Mouse (Mus musculus) kidney, adult 2 months (tissue): ENCODE results near the gene Ndc1. TPM values are rescaled to one million over a fixed set of nuclear protein-coding genes. Genes with fewer than 3 reads are reported as not detected.

Source experiments
- DNase-seq: peaks from one replicate; pipeline ENCODE4 v3.0.0; 2021
- H3K27ac ChIP-seq: fragments of 200-500 bp; 2 replicates; pipeline ENCODE4 v1.5.1; 2012; ENCODE audit warnings: low read depth, low read length, control low read depth, inconsistent platforms; ENCODE audit not compliant: insufficient read depth
- H3K27me3 ChIP-seq: fragments of 200-500 bp; replicated peaks from 2 replicates; pipeline ENCODE4 v1.6.1; 2012; ENCODE audit warnings: mild to moderate bottlenecking, moderate library complexity, low read length, inconsistent platforms; ENCODE audit not compliant: control insufficient read depth, insufficient read depth
- H3K36me3 ChIP-seq: fragments of 200-500 bp; 2 replicates; pipeline ENCODE4 v1.6.1; 2012; ENCODE audit warnings: mild to moderate bottlenecking, moderate library complexity, low read length, inconsistent platforms; ENCODE audit not compliant: control insufficient read depth, insufficient read depth
- H3K4me1 ChIP-seq: fragments of 200-500 bp; 2 replicates; pipeline ENCODE4 v1.6.1; 2011; ENCODE audit warnings: low read length; ENCODE audit not compliant: control insufficient read depth, insufficient read depth
- H3K4me3 ChIP-seq: fragments of 200-500 bp; 2 replicates; pipeline ENCODE4 v1.5.1; 2011; ENCODE audit warnings: mild to moderate bottlenecking, low read depth, low read length, control low read depth; ENCODE audit not compliant: insufficient read depth
- CTCF ChIP-seq: fragments of 200-500 bp; conservative IDR thresholded peaks from 2 replicates; pipeline ENCODE4 v1.5.1; 2011; ENCODE audit warnings: low read depth, mild to moderate bottlenecking, control low read depth, low read length, moderate library complexity, mixed read lengths; ENCODE audit not compliant: insufficient read depth, insufficient read length
- POLR2A ChIP-seq: fragments of 200-500 bp; IDR thresholded peaks from one replicate; pipeline ENCODE4 v1.6.1; 2011; ENCODE audit warnings: low read depth, low read length, control low read depth
- WGBS: fragments of 180-500 bp; shearing (Covaris S2); methylation state at CpG from one replicate; pipeline ENCODE4 v1.1.7; 2018; 5-methylcytosine and 5-hydroxymethylcytosine counted together
- polyA plus RNA-seq: library from polyadenylated mRNA; depleted of rRNA; stranded (reverse); fragments of >200 nt; gene quantifications from 2 replicates; pipeline ENCODE4 v1.2.3, GENCODE M21; 2012

The Ndc1 gene
- polyA plus RNA-seq, 1 experiment = 11.3 TPM

DNA sequence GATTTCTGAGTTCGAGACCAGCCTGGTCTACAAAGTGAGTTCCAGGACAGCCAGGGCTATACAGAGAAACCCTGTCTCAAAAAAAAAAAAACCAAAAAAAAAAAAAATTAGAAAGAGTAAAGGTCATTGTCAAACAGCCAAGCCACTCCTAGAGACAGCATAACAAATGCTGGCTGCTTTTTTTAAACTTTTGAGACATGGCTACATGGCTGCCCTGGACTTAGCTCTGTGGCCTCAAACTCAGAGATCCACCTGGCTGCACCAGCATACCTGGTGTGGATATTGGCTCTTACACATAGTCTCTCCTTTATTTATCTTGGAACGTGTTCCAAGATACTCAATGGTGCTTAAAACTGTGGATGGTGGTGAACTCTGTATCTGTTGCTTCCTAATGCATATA lies 20.7 kb downstream of the Ndc1 start:
- Histone ChIP-seq H3K36me3 (no peaks in the 10 kb centered on the region), H3K4me3 (no peak overlapping the region), H3K27ac (no peak overlapping the region), H3K27me3 (no peaks in the 10 kb centered on the region), H3K4me1 (peaks cover 2% of the 10 kb centered on the region; the same call in 1 of the 2 replicates)
- peak; percentile 82 for DNase-seq
- TF ChIP-seq CTCF = no peak
- TF ChIP-seq POLR2A = no peak
- WGBS = 64% methylated on average over 2 of the region's 2 CpGs

DNA sequence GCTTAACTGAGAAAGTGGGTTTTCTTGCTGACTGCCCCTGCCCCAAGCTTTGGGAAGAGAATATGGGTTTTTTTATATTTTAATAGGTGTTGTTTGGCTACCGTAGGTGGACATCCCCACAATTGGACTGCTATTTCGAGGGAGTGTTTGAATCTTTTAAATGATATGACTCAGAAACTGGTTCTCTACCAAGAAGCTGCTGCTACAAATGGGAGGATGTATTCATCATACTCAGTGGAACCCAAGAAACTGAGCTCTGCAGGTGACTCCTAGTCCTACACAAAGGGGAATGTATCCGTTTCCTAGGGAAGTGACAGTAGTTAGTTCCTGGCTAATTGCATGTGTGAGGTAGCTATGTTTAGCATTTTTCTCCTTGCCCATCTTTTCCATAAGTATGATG lies 21.8 kb downstream of the Ndc1 start:
- no peak for TF ChIP-seq POLR2A
- no peak for TF ChIP-seq CTCF
- H3K27me3 ChIP-seq = no peaks in the 10 kb centered on the region
- H3K4me1 ChIP-seq = peaks cover 2% of the 10 kb centered on the region; the same call in 1 of the 2 replicates
- no peak overlapping the region for H3K4me3 ChIP-seq
- WGBS = 98% methylated on average over 3 of the region's 3 CpGs
- H3K27ac ChIP-seq = no peak overlapping the region
- no peak for DNase-seq
- H3K36me3 ChIP-seq = no peaks in the 10 kb centered on the region

DNA sequence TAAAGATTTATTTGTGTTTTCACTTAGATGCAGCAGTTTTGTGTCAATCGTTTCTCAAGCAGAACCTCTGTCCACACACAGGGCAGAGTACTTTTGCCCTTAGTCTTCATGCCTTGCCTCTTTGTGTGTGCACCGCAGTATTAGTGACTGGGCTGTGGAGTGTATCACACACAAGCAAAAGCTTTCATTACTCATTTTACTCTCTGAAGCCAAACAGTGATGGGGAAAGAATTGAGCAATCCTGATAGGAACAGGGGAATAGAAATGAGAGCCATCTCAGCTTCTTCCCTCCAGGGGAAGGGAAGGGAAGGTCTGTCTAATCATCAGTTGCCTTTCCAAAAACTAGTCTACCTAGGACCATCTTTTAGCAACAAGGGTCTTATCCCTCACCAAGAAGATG lies 26.2 kb downstream of the Ndc1 start:
- 63% methylated on average over 2 of the region's 2 CpGs for WGBS
- Histone ChIP-seq H3K36me3 (no peaks in the 10 kb centered on the region), H3K4me1 (no peaks in the 10 kb centered on the region; the same call in 1 of the 2 replicates), H3K27ac (no peak overlapping the region), H3K27me3 (no peaks in the 10 kb centered on the region), H3K4me3 (no peak overlapping the region)
- DNase-seq = no peak
- TF ChIP-seq CTCF (no peak), POLR2A (no peak)

DNA sequence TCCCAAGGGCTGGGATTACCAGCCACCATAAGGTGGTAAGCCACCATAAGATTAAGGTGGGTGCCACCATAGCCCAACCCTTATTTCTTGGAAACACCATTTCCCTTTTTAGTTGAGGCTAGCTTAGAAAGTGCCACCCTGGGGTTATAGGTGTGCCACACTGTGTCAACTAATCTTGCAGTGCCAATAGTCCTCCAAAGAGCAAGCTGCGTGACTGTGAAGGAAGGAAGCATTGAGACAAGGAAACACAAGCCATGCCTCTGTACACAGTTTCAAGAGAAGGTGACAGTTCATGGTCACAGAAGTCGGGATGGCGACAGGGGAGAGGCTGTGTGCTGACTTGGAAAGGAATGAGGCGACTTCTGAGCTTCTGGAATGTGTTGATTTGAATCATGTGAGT lies 52.6 kb downstream of the Ndc1 start:
- Histone ChIP-seq H3K27me3 (no peaks in the 10 kb centered on the region), H3K36me3 (no peaks in the 10 kb centered on the region), H3K4me1 (no peaks in the 10 kb centered on the region), H3K27ac (no peak overlapping the region), H3K4me3 (no peak overlapping the region)
- TF ChIP-seq CTCF = no peak
- TF ChIP-seq POLR2A = no peak
- 67% methylated on average over 4 of the region's 4 CpGs for WGBS
- DNase-seq = no peak

DNA sequence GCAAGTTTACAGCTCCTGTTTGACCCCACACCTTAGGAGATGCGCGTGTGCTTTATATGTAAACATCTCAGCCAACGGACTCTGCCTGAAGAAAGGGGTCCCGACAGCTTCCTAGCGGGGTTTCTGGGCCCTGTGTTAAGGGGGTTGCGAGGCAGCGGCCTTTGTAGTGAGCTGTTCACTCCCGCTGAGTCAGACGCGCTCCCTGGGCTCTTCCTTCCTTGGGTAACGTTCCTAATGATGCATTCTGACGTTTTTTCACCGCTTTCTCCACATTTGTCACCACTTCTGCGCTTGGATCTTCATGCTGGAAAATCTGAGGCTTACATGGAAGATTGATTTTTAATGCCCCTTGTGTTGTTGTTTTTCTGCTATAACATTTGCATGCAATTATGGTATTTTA lies 54.1 kb downstream of the Ndc1 start:
- no peak for DNase-seq
- no peaks in the 10 kb centered on the region for H3K4me1 ChIP-seq
- no peak for TF ChIP-seq CTCF
- 17% methylated on average over 14 of the region's 14 CpGs for WGBS
- no peak overlapping the region for H3K4me3 ChIP-seq
- H3K27ac ChIP-seq = no peak overlapping the region
- H3K27me3 ChIP-seq = no peaks in the 10 kb centered on the region
- no peaks in the 10 kb centered on the region for H3K36me3 ChIP-seq

DNA sequence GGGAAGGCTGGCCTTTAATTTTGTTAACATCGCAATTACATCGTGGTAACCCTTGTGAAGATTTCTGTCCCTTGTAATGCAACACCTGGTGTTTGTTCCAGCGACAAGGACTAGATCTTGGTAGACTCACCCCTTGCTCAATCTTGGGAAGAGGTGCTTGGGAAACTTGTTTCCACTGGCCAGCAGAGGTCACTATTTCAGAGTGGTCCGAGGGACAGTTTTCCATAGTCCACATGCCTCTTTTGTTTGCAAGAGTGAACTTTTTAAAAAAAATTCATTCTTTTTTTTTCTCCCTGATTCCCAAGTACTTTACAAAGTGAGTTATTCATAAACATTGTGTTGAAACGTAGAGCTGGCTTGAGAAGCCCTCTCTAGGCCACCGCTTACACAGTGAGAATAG lies 54.6 kb downstream of the Ndc1 start:
- no peak overlapping the region for H3K27ac ChIP-seq
- WGBS = 23% methylated on average over 6 of the region's 6 CpGs
- H3K36me3 ChIP-seq = no peaks in the 10 kb centered on the region
- no peak for TF ChIP-seq POLR2A
- TF ChIP-seq CTCF = peak; percentile 64
- peak; percentile 59 for DNase-seq
- H3K27me3 ChIP-seq = no peaks in the 10 kb centered on the region
- no peaks in the 10 kb centered on the region for H3K4me1 ChIP-seq
- H3K4me3 ChIP-seq = no peak overlapping the region

DNA sequence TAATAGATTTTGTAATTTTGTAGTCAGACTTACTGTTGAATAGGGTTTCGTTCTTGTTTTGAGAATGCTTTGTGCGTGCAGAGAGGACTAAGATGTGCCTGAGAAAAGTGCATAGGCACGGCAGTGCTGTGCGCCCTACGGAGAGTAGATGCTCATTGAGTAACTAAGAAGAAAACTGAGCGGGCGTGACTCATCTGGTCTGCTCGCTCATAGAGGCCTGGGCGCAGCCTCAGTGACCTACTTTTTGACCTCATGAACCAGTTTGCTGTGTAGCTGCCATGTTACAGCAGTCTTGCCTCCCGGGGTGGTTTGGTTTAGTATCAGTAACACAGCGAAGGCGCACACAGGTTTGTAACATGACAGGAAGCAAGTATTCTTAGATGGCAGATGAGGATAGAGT lies 58.0 kb downstream of the Ndc1 start:
- H3K4me1 ChIP-seq = no peaks in the 10 kb centered on the region
- no peak for DNase-seq
- H3K4me3 ChIP-seq = no peak overlapping the region
- H3K27me3 ChIP-seq = no peaks in the 10 kb centered on the region
- no peak for TF ChIP-seq CTCF
- TF ChIP-seq POLR2A = no peak
- WGBS = 93% methylated on average over 12 of the region's 12 CpGs
- no peaks in the 10 kb centered on the region for H3K36me3 ChIP-seq
- no peak overlapping the region for H3K27ac ChIP-seq

DNA sequence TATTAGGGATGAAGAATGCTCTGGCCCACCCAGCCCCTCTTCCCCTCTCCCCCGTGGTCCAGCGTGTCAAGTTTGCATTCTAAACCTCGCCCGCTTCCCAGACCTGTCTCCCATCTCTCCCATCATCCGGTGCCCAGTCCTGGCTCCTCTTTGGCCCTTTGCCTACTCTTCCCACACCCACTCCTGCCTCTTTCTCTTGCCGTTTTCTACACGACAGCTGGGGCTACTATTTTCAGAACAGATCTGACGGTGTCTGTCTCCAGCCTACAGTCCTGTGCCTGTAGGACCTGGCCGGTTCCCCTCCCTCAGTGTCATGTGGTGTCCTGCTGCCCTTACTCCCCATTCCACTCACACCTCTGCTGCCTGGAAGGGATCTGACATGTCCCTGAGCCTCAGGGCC lies 59.0 kb downstream of the Ndc1 start:
- H3K4me3 ChIP-seq = no peak overlapping the region
- H3K36me3 ChIP-seq = no peaks in the 10 kb centered on the region
- 86% methylated on average over 9 of the region's 9 CpGs for WGBS
- H3K4me1 ChIP-seq = no peaks in the 10 kb centered on the region
- no peak for DNase-seq
- H3K27me3 ChIP-seq = no peaks in the 10 kb centered on the region
- H3K27ac ChIP-seq = no peak overlapping the region
- TF ChIP-seq CTCF (no peak), POLR2A (no peak)
